Mouse (Mus musculus): ENCODE measurements around the gene Dock2. TPM values are rescaled to one million over a fixed set of nuclear protein-coding genes. Genes with fewer than 3 reads are reported as not detected.
A peak's percentile ranks its signal among the peaks of the same experiment; 100 is the strongest.

Gene Dock2
- total RNA-seq, 2 experiments from 2014 or later = 0.71 to 1.1 TPM

DNA sequence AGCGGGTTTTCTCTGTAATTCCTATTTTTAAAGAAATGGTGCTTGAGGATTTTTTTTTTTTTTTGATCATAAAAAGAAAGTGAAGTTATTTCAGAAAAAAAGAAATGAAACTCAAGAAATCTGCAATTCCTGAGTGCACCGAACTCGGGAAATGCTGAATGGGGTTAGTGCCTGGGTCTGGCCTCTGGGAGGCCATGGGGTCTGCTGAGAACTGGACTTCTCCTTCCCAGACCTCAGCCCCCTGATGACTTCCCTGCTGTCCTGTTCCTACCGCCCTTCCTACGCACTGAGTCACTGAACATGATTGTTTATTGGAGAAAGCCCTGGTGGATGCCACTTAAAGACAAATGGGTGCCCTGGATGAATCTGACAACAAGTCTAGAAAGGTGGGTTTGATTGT lies 356.5 kb downstream of the Dock2 start:
- H3K4me3 ChIP-seq = no peak overlapping the region
- intact Hi-C loops (cut with DNase I) = no loop called here
- TF ChIP-seq CTCF (IDR thresholded peaks at IDR 0.05) = no peak
- no peak overlapping the region for H3K27ac ChIP-seq
- no peak for DNase-seq

- no peak for TF ChIP-seq CTCF (IDR thresholded peaks at IDR 0.05)
- no peak for DNase-seq
- H3K4me3 ChIP-seq = no peak overlapping the region
- H3K27ac ChIP-seq = no peak overlapping the region
- intact Hi-C loops (cut with DNase I) = no loop called here
Observed at GRCm38 (mm10) chr11:34424546-34424945, 359.1 kb downstream of the Dock2 start.

- peak; percentile 20 for DNase-seq
- intact Hi-C loops (cut with DNase I) = no loop called here
- TF ChIP-seq CTCF (IDR thresholded peaks at IDR 0.05) = no peak
- Histone ChIP-seq H3K4me3 (no peak overlapping the region), H3K27ac (0 out of 2 replicates have a peak overlapping the region, but pooled peaks have one; percentile 4)
Observed at GRCm38 (mm10) chr11:34421061-34421460, 362.6 kb downstream of the Dock2 start.

- intact Hi-C loops (cut with DNase I) = no loop called here
- Histone ChIP-seq H3K27ac (no peak overlapping the region), H3K4me3 (no peak overlapping the region)
- TF ChIP-seq CTCF (IDR thresholded peaks at IDR 0.05) = no peak
- DNase-seq = no peak
Observed at GRCm38 (mm10) chr11:34416619-34416979, 367.1 kb downstream of the Dock2 start.

GRCm38 (mm10) chr11:34415884-34416618 lies 367.6 kb downstream of the Dock2 start:
- H3K27ac ChIP-seq = no peak overlapping the region
- TF ChIP-seq CTCF (IDR thresholded peaks at IDR 0.05) = no peak
- DNase-seq = no peak
- H3K4me3 ChIP-seq = no peak overlapping the region
- intact Hi-C loops (cut with DNase I) = no loop called here

GRCm38 (mm10) chr11:34406850-34407249 lies 376.8 kb downstream of the Dock2 start:
- intact Hi-C loops (cut with DNase I) = no loop called here
- no peak overlapping the region for H3K4me3 ChIP-seq
- TF ChIP-seq CTCF (IDR thresholded peaks at IDR 0.05) = no peak
- no peak for DNase-seq
- H3K27ac ChIP-seq = no peak overlapping the region

GRCm38 (mm10) chr11:34406309-34406708 lies 377.4 kb downstream of the Dock2 start:
- intact Hi-C loops (cut with DNase I) = no loop called here
- Histone ChIP-seq H3K4me3 (no peak overlapping the region), H3K27ac (no peak overlapping the region)
- TF ChIP-seq CTCF (IDR thresholded peaks at IDR 0.05) = no peak
- no peak for DNase-seq

DNA sequence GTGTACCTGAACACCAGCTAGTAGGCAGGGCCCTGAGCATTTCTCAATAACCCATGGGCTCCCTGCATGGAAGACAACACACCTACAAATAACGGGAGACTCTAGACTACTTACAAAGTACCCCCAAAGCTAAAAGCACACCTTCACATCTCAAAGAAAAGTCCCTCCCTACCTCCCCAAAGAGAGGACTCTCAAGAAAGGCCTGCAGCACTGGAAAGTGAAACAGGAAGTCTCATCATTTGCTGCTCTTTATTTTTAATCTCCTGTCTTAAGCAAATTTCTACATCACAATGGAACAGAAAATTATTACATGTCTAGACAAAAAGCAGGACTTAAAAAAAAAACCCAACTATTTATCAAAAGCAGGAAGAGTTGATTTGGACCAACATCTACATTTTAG lies 378.4 kb downstream of the Dock2 start:
- DNase-seq = no peak
- intact Hi-C loops (cut with DNase I) = no loop called here
- no peak for TF ChIP-seq CTCF (IDR thresholded peaks at IDR 0.05)

GRCm38 (mm10) chr11:34401343-34401742 lies 382.3 kb downstream of the Dock2 start:
- no peak for DNase-seq
- intact Hi-C loops (cut with DNase I) = no loop called here
- Histone ChIP-seq H3K27ac (no peak overlapping the region), H3K4me3 (no peak overlapping the region)
- no peak for TF ChIP-seq CTCF (IDR thresholded peaks at IDR 0.05)

More for the DNA sequence above, 378.4 kb downstream of the Dock2 start:
- Histone ChIP-seq H3K4me3 (no peak overlapping the region), H3K27ac (no peak overlapping the region)

GRCm38 (mm10) chr11:34398555-34398954 lies 385.1 kb downstream of the Dock2 start:
- H3K4me3 ChIP-seq = no peak overlapping the region
- intact Hi-C loops (cut with DNase I) = no loop called here
- DNase-seq = no peak

GRCm38 (mm10) chr11:34397661-34398060 lies 386.0 kb downstream of the Dock2 start:
- intact Hi-C loops (cut with DNase I) = no loop called here
- DNase-seq = no peak
- Histone ChIP-seq H3K4me3 (no peak overlapping the region), H3K27ac (no peak overlapping the region)
- TF ChIP-seq CTCF (IDR thresholded peaks at IDR 0.05) = no peak

More at GRCm38 (mm10) chr11:34398555-34398954, 385.1 kb downstream of the Dock2 start:
- H3K27ac ChIP-seq = no peak overlapping the region
- TF ChIP-seq CTCF (IDR thresholded peaks at IDR 0.05) = no peak

- no peak for TF ChIP-seq CTCF (IDR thresholded peaks at IDR 0.05)
- DNase-seq = no peak
- intact Hi-C loops (cut with DNase I) = no loop called here
- Histone ChIP-seq H3K4me3 (no peak overlapping the region), H3K27ac (no peak overlapping the region)
Observed at GRCm38 (mm10) chr11:34395802-34396201, 387.9 kb downstream of the Dock2 start.

DNA sequence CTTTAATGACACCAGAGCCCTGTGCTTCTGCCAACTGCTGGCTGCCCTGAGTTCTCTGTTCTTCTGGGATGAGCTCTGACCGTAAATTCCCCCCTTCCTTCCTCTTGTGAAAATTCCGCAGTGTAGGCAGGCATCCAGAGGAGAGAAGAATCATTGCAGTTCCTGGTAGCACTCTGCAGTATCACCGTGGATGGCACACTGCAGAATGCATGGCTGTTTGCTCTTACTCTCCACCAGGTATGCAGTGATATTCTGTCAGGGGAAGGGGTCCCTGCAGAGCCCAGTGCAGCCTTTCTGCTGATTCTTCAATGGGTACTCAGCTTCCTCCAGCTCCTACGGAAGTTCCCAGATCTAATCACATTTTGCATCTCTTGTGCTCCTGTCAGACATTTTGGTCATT lies 391.6 kb downstream of the Dock2 start:
- no peak for DNase-seq
- Histone ChIP-seq H3K4me3 (no peak overlapping the region), H3K27ac (no peak overlapping the region)
- intact Hi-C loops (cut with DNase I) = no loop called here
- no peak for TF ChIP-seq CTCF (IDR thresholded peaks at IDR 0.05)

Data from gastrocnemius, adult 2 months (tissue).